Mouse (Mus musculus) embryonic fibroblast, embryonic 13.5 days (primary cell): ENCODE measurements at regions not wholly inside any gene's neighbourhood (a gene's known extent, or its start where the extent isn't known, plus 50 kb on each side); places are given as distances from the start of the nearest gene placed in this dataset.

ENCODE experiments used
- CTCF ChIP-seq: IDR thresholded peaks from 2 replicates; pipeline ENCODE4 v1.5.1; 2011; ENCODE audit warnings: mild to moderate bottlenecking, control low read depth, low read length, moderate library complexity, borderline replicate concordance; ENCODE audit not compliant: insufficient read depth
- POLR2A ChIP-seq: IDR thresholded peaks from 2 replicates; pipeline ENCODE4 v1.6.1; 2011; ENCODE audit warnings: low read depth, mild to moderate bottlenecking, control low read depth, low read length, moderate library complexity

DNA sequence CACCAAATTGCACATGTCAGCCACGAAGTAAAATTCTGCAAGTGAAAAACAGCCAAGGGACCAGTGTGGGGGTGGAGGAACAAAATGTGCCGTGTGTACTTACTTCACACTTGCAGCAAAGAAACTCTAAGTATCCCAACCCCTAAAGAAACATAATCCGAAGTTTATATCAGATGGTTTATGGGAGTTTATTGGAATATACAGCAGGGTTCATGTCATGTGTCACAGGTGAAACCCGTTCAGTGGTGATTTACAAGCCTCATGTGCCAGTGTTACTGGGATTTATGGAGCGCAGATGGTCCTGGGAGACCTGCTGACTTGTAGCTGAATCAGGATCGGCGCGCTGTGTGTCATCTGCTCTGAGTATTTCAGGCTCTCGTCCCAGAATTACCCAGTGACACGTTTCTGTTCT lies 306.1 kb downstream of the Meis1 start:
- TF ChIP-seq POLR2A (no peak), CTCF (no peak)
